Mouse (Mus musculus): Measurements from ENCODE around the gene Rgmb. TPM values are rescaled to one million over a fixed set of nuclear protein-coding genes. Genes with fewer than 3 reads are reported as not detected.

Rgmb gene
- polyA plus RNA-seq, 1 experiment, result 3.4 TPM

DNA sequence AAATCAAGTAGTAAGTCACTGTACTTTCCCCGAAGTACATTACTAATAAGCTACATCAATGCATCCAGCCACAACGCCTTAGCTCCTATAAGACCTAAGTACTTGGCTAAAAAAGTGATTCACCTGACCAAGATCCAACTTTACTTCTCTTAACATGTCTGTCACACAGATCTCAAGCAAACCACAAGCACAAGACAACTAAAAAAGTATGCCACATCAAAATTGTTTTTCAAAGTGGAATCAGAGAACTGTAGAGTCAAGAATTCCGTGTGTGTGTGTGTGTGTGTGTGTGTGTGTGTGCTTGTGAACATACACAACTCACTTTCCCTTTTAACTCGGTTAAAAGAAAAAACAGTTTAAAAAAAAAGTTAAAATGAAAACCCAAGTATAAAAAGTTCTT, 9.1 kb downstream of the Rgmb start:
- Histone ChIP-seq H3K27ac (ENCODE audit: control insufficient read depth, insufficient read depth, low read depth, low read length) (no peak overlapping the region), H3K4me1 (ENCODE audit: control insufficient read depth, insufficient read depth, low read length) (peaks cover 7% of the 10 kb centered on the region), H3K27me3 (ENCODE audit: control insufficient read depth, insufficient read depth, low read length) (no peaks in the 10 kb centered on the region), H3K4me3 (ENCODE audit: control insufficient read depth, low read depth, low read length) (no peak overlapping the region), H3K36me3 (ENCODE audit: control insufficient read depth, insufficient read depth, low read length) (no peaks in the 10 kb centered on the region)
- TF ChIP-seq POLR2A (IDR thresholded peaks at IDR 0.05; ENCODE audit: control insufficient read depth, low read depth, low read length), result no peak
- no peak for TF ChIP-seq CTCF (IDR thresholded peaks at IDR 0.05; ENCODE audit: control insufficient read depth, insufficient read depth, insufficient replicate concordance, low read depth, low read length)

DNA sequence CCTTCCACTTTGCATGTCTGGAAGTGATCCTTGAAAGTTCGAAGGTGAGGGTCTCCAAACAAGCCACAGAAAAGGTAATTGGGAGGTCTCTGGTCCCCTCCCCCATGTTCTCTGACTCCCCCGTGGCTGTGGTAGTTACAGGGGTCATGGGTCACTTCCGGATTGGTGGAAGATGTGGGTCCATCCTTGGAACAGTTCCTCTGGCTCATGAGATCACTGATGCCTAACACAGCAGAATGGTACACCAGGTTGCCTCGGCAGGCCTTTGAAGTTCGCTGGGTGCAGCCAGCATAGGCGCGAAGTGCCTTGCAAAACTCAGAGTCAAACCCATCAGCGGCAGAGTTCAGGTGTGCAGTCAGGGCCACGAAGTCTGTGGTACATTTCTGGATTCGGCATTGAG, 10.1 kb downstream of the Rgmb start:
- H3K36me3 ChIP-seq (ENCODE audit: control insufficient read depth, insufficient read depth, low read length), result no peaks in the 10 kb centered on the region
- TF ChIP-seq CTCF (IDR thresholded peaks at IDR 0.05; ENCODE audit: control insufficient read depth, insufficient read depth, insufficient replicate concordance, low read depth, low read length) (no peak), POLR2A (IDR thresholded peaks at IDR 0.05; ENCODE audit: control insufficient read depth, low read depth, low read length) (no peak)
- H3K27me3 ChIP-seq (ENCODE audit: control insufficient read depth, insufficient read depth, low read length), result no peaks in the 10 kb centered on the region
- H3K27ac ChIP-seq (ENCODE audit: control insufficient read depth, insufficient read depth, low read depth, low read length), result no peak overlapping the region
- no peak overlapping the region for H3K4me3 ChIP-seq (ENCODE audit: control insufficient read depth, low read depth, low read length)
- H3K4me1 ChIP-seq (ENCODE audit: control insufficient read depth, insufficient read depth, low read length), result peaks cover 7% of the 10 kb centered on the region

- no peak overlapping the region for H3K27ac ChIP-seq (ENCODE audit: control insufficient read depth, insufficient read depth, low read depth, low read length)
- H3K4me1 ChIP-seq (ENCODE audit: control insufficient read depth, insufficient read depth, low read length), result peaks cover 3% of the 10 kb centered on the region
- H3K27me3 ChIP-seq (ENCODE audit: control insufficient read depth, insufficient read depth, low read length), result no peaks in the 10 kb centered on the region
- no peak overlapping the region for H3K4me3 ChIP-seq (ENCODE audit: control insufficient read depth, low read depth, low read length)
- H3K36me3 ChIP-seq (ENCODE audit: control insufficient read depth, insufficient read depth, low read length), result no peaks in the 10 kb centered on the region
- TF ChIP-seq CTCF (IDR thresholded peaks at IDR 0.05; ENCODE audit: control insufficient read depth, insufficient read depth, insufficient replicate concordance, low read depth, low read length) (no peak), POLR2A (IDR thresholded peaks at IDR 0.05; ENCODE audit: control insufficient read depth, low read depth, low read length) (no peak)
These were observed 10.7 kb downstream of the Rgmb start for GRCm38 (mm10) chr17:15820146-15820545.

GRCm38 (mm10) chr17:15818372-15818771, 12.5 kb downstream of the Rgmb start:
- no peak overlapping the region for H3K27ac ChIP-seq (ENCODE audit: control insufficient read depth, insufficient read depth, low read depth, low read length)
- TF ChIP-seq POLR2A (IDR thresholded peaks at IDR 0.05; ENCODE audit: control insufficient read depth, low read depth, low read length) (no peak), CTCF (IDR thresholded peaks at IDR 0.05; ENCODE audit: control insufficient read depth, insufficient read depth, insufficient replicate concordance, low read depth, low read length) (no peak)
- no peaks in the 10 kb centered on the region for H3K4me1 ChIP-seq (ENCODE audit: control insufficient read depth, insufficient read depth, low read length)
- no peaks in the 10 kb centered on the region for H3K27me3 ChIP-seq (ENCODE audit: control insufficient read depth, insufficient read depth, low read length)
- H3K4me3 ChIP-seq (ENCODE audit: control insufficient read depth, low read depth, low read length), result no peak overlapping the region
- H3K36me3 ChIP-seq (ENCODE audit: control insufficient read depth, insufficient read depth, low read length), result no peaks in the 10 kb centered on the region

DNA sequence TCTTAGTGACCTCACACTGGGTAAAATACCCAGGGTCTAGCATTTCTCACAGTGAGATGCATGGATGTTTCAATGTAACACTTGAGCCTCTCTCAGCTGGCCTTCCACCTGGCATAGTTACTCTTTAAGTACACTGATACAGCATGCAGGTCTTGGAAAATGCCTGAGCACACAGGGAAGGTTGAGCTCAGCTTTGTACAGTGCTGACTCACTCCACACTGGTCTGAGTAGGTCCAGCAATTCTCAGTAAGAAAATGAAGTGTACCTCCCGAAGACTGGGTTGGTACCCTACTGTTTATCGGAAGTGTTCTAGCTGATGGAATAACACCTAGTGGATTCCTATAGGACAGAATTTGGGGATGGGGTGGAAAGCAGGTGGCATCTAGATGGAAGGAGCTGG, 13.2 kb downstream of the Rgmb start:
- no peak for TF ChIP-seq CTCF (IDR thresholded peaks at IDR 0.05; ENCODE audit: control insufficient read depth, insufficient read depth, insufficient replicate concordance, low read depth, low read length)
- no peak for TF ChIP-seq POLR2A (IDR thresholded peaks at IDR 0.05; ENCODE audit: control insufficient read depth, low read depth, low read length)
- no peak overlapping the region for H3K27ac ChIP-seq (ENCODE audit: control insufficient read depth, insufficient read depth, low read depth, low read length)
- H3K4me3 ChIP-seq (ENCODE audit: control insufficient read depth, low read depth, low read length), result no peak overlapping the region
- no peaks in the 10 kb centered on the region for H3K27me3 ChIP-seq (ENCODE audit: control insufficient read depth, insufficient read depth, low read length)
- H3K36me3 ChIP-seq (ENCODE audit: control insufficient read depth, insufficient read depth, low read length), result no peaks in the 10 kb centered on the region
- H3K4me1 ChIP-seq (ENCODE audit: control insufficient read depth, insufficient read depth, low read length), result no peaks in the 10 kb centered on the region

DNA sequence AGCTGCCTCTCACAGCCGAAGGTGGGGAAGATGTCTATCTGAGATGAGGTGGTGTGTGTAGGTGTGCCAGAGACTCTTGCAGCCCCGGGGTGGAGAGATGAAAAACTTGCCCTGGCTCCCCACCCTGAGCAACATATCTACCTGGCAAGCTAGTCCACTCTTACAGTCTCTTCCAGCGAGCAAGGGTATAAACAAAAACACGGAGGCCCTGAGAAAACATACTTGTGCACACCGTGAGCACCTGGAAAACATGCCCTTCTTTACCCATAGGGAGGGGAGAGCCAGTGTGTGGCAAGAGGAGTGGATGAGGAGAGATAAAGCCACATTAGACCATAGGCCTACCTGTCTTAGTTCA, 13.8 kb downstream of the Rgmb start:
- Histone ChIP-seq H3K36me3 (ENCODE audit: control insufficient read depth, insufficient read depth, low read length) (no peaks in the 10 kb centered on the region), H3K4me1 (ENCODE audit: control insufficient read depth, insufficient read depth, low read length) (no peaks in the 10 kb centered on the region), H3K27me3 (ENCODE audit: control insufficient read depth, insufficient read depth, low read length) (no peaks in the 10 kb centered on the region), H3K4me3 (ENCODE audit: control insufficient read depth, low read depth, low read length) (no peak overlapping the region), H3K27ac (ENCODE audit: control insufficient read depth, insufficient read depth, low read depth, low read length) (no peak overlapping the region)
- TF ChIP-seq CTCF (IDR thresholded peaks at IDR 0.05; ENCODE audit: control insufficient read depth, insufficient read depth, insufficient replicate concordance, low read depth, low read length) (no peak), POLR2A (IDR thresholded peaks at IDR 0.05; ENCODE audit: control insufficient read depth, low read depth, low read length) (no peak)

DNA sequence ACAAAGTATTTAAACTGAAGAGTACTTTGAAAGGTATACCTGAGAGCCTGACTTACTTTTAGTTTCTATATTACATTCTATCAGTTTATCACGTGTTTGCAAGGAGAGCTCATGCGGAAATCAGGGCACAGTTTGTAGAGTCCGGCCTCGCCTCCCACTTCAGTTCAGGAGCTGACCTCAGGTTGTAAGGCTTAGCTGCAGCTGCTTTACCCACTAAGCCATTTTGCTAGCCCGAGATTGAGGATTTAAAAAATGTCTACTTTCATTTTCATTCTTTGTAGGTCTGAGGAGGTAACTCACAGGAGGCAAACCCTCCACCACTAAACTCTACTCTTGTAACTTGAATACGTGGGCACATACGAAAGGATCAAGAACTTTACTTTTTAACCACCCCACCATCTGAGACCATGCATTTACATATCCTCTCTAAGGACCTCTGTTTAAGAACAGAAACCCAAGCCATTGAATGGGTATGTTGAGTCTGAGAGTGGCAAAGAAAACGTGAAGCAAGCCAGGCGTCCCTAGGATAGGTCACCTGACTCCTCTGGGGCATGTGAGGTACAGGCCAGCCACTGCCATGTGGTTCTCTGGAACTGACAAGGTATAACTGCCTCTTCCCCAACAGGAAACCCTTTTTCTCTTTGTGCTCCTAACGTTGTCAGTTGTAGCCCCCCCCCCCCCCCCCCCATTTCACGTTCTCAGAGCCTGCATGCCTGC, 14.3 kb downstream of the Rgmb start:
- Histone ChIP-seq H3K27ac (ENCODE audit: control insufficient read depth, insufficient read depth, low read depth, low read length) (no peak overlapping the region), H3K27me3 (ENCODE audit: control insufficient read depth, insufficient read depth, low read length) (no peaks in the 10 kb centered on the region), H3K36me3 (ENCODE audit: control insufficient read depth, insufficient read depth, low read length) (no peaks in the 10 kb centered on the region), H3K4me1 (ENCODE audit: control insufficient read depth, insufficient read depth, low read length) (no peaks in the 10 kb centered on the region), H3K4me3 (ENCODE audit: control insufficient read depth, low read depth, low read length) (no peak overlapping the region)
- TF ChIP-seq POLR2A (IDR thresholded peaks at IDR 0.05; ENCODE audit: control insufficient read depth, low read depth, low read length) (no peak), CTCF (IDR thresholded peaks at IDR 0.05; ENCODE audit: control insufficient read depth, insufficient read depth, insufficient replicate concordance, low read depth, low read length) (no peak)

All from testis, adult 2 months (tissue).